Mouse (Mus musculus) lung, embryonic 16.5 days (tissue): ENCODE measurements around the gene Lmna. TPM values are rescaled to one million over a fixed set of nuclear protein-coding genes. Genes with fewer than 3 reads are reported as not detected.

Source experiments
- ATAC-seq: fragments of 200-750 bp; cut with Nextera tagmentation; 2 replicates; pipeline ENCODE4 v1.8.0; 2017; ENCODE audit warnings: low read depth, mild to moderate bottlenecking, moderate library complexity
- H3K27ac ChIP-seq: fragments of 300-500 bp; sonication (generic); 2 replicates; pipeline ENCODE4 v1.5.1; 2014; ENCODE audit warnings: mild to moderate bottlenecking, control low read depth, low read length
- H3K27me3 ChIP-seq: fragments of 300-500 bp; sonication (generic); 2 replicates; pipeline ENCODE4 v1.6.1; 2014; ENCODE audit warnings: low read depth, low read length, mixed read lengths; ENCODE audit not compliant: control insufficient read depth, insufficient read depth
- H3K36me3 ChIP-seq: fragments of 300-500 bp; sonication (generic); 2 replicates; pipeline ENCODE4 v1.6.1; 2014; ENCODE audit warnings: low read length; ENCODE audit not compliant: control insufficient read depth, insufficient read depth
- H3K4me1 ChIP-seq: fragments of 300-500 bp; sonication (generic); replicated peaks from 2 replicates; pipeline ENCODE4 v1.6.1; 2014; ENCODE audit warnings: low read length, mixed read lengths; ENCODE audit not compliant: control insufficient read depth, insufficient read depth
- H3K4me2 ChIP-seq: fragments of 300-500 bp; sonication (generic); 2 replicates; pipeline ENCODE4 v1.6.1; 2014; ENCODE audit warnings: low read depth, low read length, control low read depth
- H3K4me3 ChIP-seq: fragments of 300-500 bp; sonication (generic); 2 replicates; pipeline ENCODE4 v1.5.1; 2014; ENCODE audit warnings: mild to moderate bottlenecking, low read length, control low read depth
- H3K9ac ChIP-seq: fragments of 300-500 bp; sonication (generic); 2 replicates; pipeline ENCODE4 v1.6.1; 2014; ENCODE audit warnings: low read length, control low read depth
- H3K9me3 ChIP-seq: fragments of 300-500 bp; sonication (generic); 2 replicates; pipeline ENCODE4 v1.6.1; 2016; ENCODE audit warnings: low read length; ENCODE audit not compliant: control insufficient read depth
- WGBS: fragments of 180-500 bp; shearing (Covaris S2); extraction: QIAGEN DNeasy Blood & Tissue Kit; methylation state at CpG from one replicate; pipeline ENCODE4 v1.1.7; 2014; 5-methylcytosine and 5-hydroxymethylcytosine counted together
- polyA plus RNA-seq: library from polyadenylated mRNA; unstranded; fragments of >200 nt; fragmentation: Nextera tagmentation; extraction: Ambion mirVana; gene quantifications from 2 replicates; pipeline ENCODE4 v1.2.1, GENCODE M21; 2015

The Lmna gene
- polyA plus RNA-seq, 1 experiment from 2014 or later = 150 TPM

- H3K9ac ChIP-seq = no peak overlapping the region
- H3K27me3 ChIP-seq = no peaks in the 10 kb centered on the region
- H3K4me1 ChIP-seq = peaks cover 9% of the 10 kb centered on the region; the same call in 1 of the 2 replicates
- no peak for ATAC-seq
- no peak overlapping the region for H3K4me3 ChIP-seq
- H3K27ac ChIP-seq = no peak overlapping the region
- WGBS = 55% methylated on average over 5 of the region's 5 CpGs
- no peaks in the 10 kb centered on the region for H3K9me3 ChIP-seq
- no peak overlapping the region for H3K4me2 ChIP-seq
- no peaks in the 10 kb centered on the region for H3K36me3 ChIP-seq
These were observed 57.5 kb downstream of the Lmna start for GRCm38 (mm10) chr3:88452246-88452645.

- H3K27ac ChIP-seq = no peak overlapping the region
- H3K4me3 ChIP-seq = no peak overlapping the region
- H3K4me2 ChIP-seq = no peak overlapping the region
- H3K27me3 ChIP-seq = no peaks in the 10 kb centered on the region
- no peaks in the 10 kb centered on the region for H3K36me3 ChIP-seq
- no peak for ATAC-seq
- H3K9ac ChIP-seq = no peak overlapping the region
- peaks cover 9% of the 10 kb centered on the region; the same call in 1 of the 2 replicates for H3K4me1 ChIP-seq
- H3K9me3 ChIP-seq = no peaks in the 10 kb centered on the region
- 60% methylated on average over 12 of the region's 12 CpGs for WGBS
These were observed 59.2 kb downstream of the Lmna start for GRCm38 (mm10) chr3:88450379-88451131.

- peaks cover 4% of the 10 kb centered on the region; the same call in 1 of the 2 replicates for H3K4me1 ChIP-seq
- no peak overlapping the region for H3K27ac ChIP-seq
- H3K4me3 ChIP-seq = peak overlapping the region; percentile 33
- no peaks in the 10 kb centered on the region for H3K9me3 ChIP-seq
- peak overlapping the region; percentile 46 for H3K4me2 ChIP-seq
- no peaks in the 10 kb centered on the region for H3K27me3 ChIP-seq
- H3K36me3 ChIP-seq = no peaks in the 10 kb centered on the region
- WGBS = 11% methylated on average over 20 of the region's 21 CpGs
- ATAC-seq = peak; percentile 37; the same call in 1 of the 2 replicates
- H3K9ac ChIP-seq = peak overlapping the region; percentile 42
These were observed 60.2 kb downstream of the Lmna start for GRCm38 (mm10) chr3:88449395-88450023.

GRCm38 (mm10) chr3:88448443-88448842, 61.3 kb downstream of the Lmna start:
- Histone ChIP-seq H3K36me3 (no peaks in the 10 kb centered on the region), H3K4me2 (no peak overlapping the region), H3K9me3 (no peaks in the 10 kb centered on the region), H3K4me3 (no peak overlapping the region), H3K4me1 (peaks cover 4% of the 10 kb centered on the region; the same call in 1 of the 2 replicates), H3K9ac (no peak overlapping the region), H3K27ac (no peak overlapping the region), H3K27me3 (no peaks in the 10 kb centered on the region)
- no peak for ATAC-seq
- WGBS = 75% methylated on average over 8 of the region's 8 CpGs

- Histone ChIP-seq H3K4me3 (no peak overlapping the region), H3K9ac (no peak overlapping the region), H3K36me3 (no peaks in the 10 kb centered on the region), H3K4me2 (no peak overlapping the region), H3K27ac (no peak overlapping the region), H3K27me3 (no peaks in the 10 kb centered on the region), H3K9me3 (no peaks in the 10 kb centered on the region), H3K4me1 (peaks cover 4% of the 10 kb centered on the region; the same call in 1 of the 2 replicates)
- ATAC-seq = no peak
- 40% methylated on average over 8 of the region's 8 CpGs for WGBS
These were observed 62.0 kb downstream of the Lmna start for GRCm38 (mm10) chr3:88447676-88448183.

GRCm38 (mm10) chr3:88446471-88447123, 63.2 kb downstream of the Lmna start:
- Histone ChIP-seq H3K4me3 (no peak overlapping the region), H3K4me2 (no peak overlapping the region), H3K36me3 (no peaks in the 10 kb centered on the region), H3K4me1 (peaks cover 4% of the 10 kb centered on the region; the same call in 1 of the 2 replicates), H3K27me3 (no peaks in the 10 kb centered on the region), H3K9ac (no peak overlapping the region), H3K9me3 (no peaks in the 10 kb centered on the region), H3K27ac (no peak overlapping the region)
- 57% methylated on average over 8 of the region's 8 CpGs for WGBS
- no peak for ATAC-seq

- Histone ChIP-seq H3K9me3 (no peaks in the 10 kb centered on the region), H3K4me3 (no peak overlapping the region), H3K27me3 (no peaks in the 10 kb centered on the region), H3K4me2 (no peak overlapping the region), H3K4me1 (peaks cover 6% of the 10 kb centered on the region), H3K36me3 (no peaks in the 10 kb centered on the region), H3K9ac (no peak overlapping the region), H3K27ac (no peak overlapping the region)
- WGBS = 52% methylated on average over 7 of the region's 7 CpGs
- ATAC-seq = no peak
These were observed 66.9 kb downstream of the Lmna start for GRCm38 (mm10) chr3:88442888-88443287.

- Histone ChIP-seq H3K4me3 (no peak overlapping the region), H3K36me3 (no peaks in the 10 kb centered on the region), H3K9ac (no peak overlapping the region), H3K27ac (no peak overlapping the region), H3K4me1 (peaks cover 6% of the 10 kb centered on the region), H3K27me3 (no peaks in the 10 kb centered on the region), H3K4me2 (no peak overlapping the region), H3K9me3 (no peaks in the 10 kb centered on the region)
- ATAC-seq = no peak
- 77% methylated on average over 12 of the region's 12 CpGs for WGBS
These were observed 67.3 kb downstream of the Lmna start for GRCm38 (mm10) chr3:88442488-88442887.
